Mouse (Mus musculus) intestine, embryonic 16.5 days (tissue): ENCODE data around the gene Lrrn2. TPM values are rescaled to one million over a fixed set of nuclear protein-coding genes. Genes with fewer than 3 reads are reported as not detected.

Source experiments
- ATAC-seq: fragments of 200-750 bp; cut with Nextera tagmentation; 2 replicates; pipeline ENCODE4 v1.8.0; 2017; ENCODE audit warnings: moderate TSS enrichment, moderate library complexity
- H3K27ac ChIP-seq: fragments of 300-500 bp; sonication (generic); 2 replicates; pipeline ENCODE4 v1.5.1; 2014; ENCODE audit warnings: mild to moderate bottlenecking, low read length
- H3K27me3 ChIP-seq: fragments of 300-500 bp; sonication (generic); replicated peaks from 2 replicates; pipeline ENCODE4 v1.6.1; 2014; ENCODE audit warnings: low read length, control low read depth, mixed read lengths; ENCODE audit not compliant: control insufficient read depth, insufficient read depth
- H3K36me3 ChIP-seq: fragments of 300-500 bp; sonication (generic); 2 replicates; pipeline ENCODE4 v1.6.1; 2014; ENCODE audit warnings: low read length, control low read depth; ENCODE audit not compliant: control insufficient read depth, insufficient read depth
- H3K4me1 ChIP-seq: fragments of 300-500 bp; sonication (generic); 2 replicates; pipeline ENCODE4 v1.6.1; 2014; ENCODE audit warnings: low read length, control low read depth, mixed read lengths; ENCODE audit not compliant: control insufficient read depth, insufficient read depth
- H3K4me2 ChIP-seq: fragments of 300-500 bp; sonication (generic); 2 replicates; pipeline ENCODE4 v1.6.1; 2014; ENCODE audit warnings: low read depth, low read length, control low read depth
- H3K4me3 ChIP-seq: fragments of 300-500 bp; sonication (generic); 2 replicates; pipeline ENCODE4 v1.5.1; 2014; ENCODE audit warnings: mild to moderate bottlenecking, low read length
- H3K9ac ChIP-seq: fragments of 300-500 bp; sonication (generic); 2 replicates; pipeline ENCODE4 v1.6.1; 2014; ENCODE audit warnings: low read depth, low read length
- H3K9me3 ChIP-seq: fragments of 300-500 bp; sonication (generic); 2 replicates; pipeline ENCODE4 v1.6.1; 2016; ENCODE audit warnings: low read length, control low read depth; ENCODE audit not compliant: control insufficient read depth
- WGBS: fragments of 180-500 bp; shearing (Covaris S2); extraction: QIAGEN DNeasy Blood & Tissue Kit; methylation state at CpG from one replicate; pipeline ENCODE4 v1.1.7; 2014; 5-methylcytosine and 5-hydroxymethylcytosine counted together
- polyA plus RNA-seq: library from polyadenylated mRNA; unstranded; fragments of >200 nt; fragmentation: Nextera tagmentation; extraction: Ambion mirVana; gene quantifications from 2 replicates; pipeline ENCODE4 v1.2.1, GENCODE M21; 2015

The Lrrn2 gene
- polyA plus RNA-seq, 1 experiment from 2014 or later: 3.4 TPM

GRCm38 (mm10) chr1:132899029-132899428, 19.0 kb downstream of the Lrrn2 start:
- no peaks in the 10 kb centered on the region for H3K9me3 ChIP-seq
- H3K4me1 ChIP-seq: no peaks in the 10 kb centered on the region
- H3K27me3 ChIP-seq: no peaks in the 10 kb centered on the region
- H3K9ac ChIP-seq: no peak overlapping the region
- no peak overlapping the region for H3K4me3 ChIP-seq
- H3K36me3 ChIP-seq: no peaks in the 10 kb centered on the region
- no peak overlapping the region for H3K4me2 ChIP-seq
- no peak for ATAC-seq
- WGBS: 88% methylated on average over 6 of the region's 6 CpGs
- no peak overlapping the region for H3K27ac ChIP-seq

DNA sequence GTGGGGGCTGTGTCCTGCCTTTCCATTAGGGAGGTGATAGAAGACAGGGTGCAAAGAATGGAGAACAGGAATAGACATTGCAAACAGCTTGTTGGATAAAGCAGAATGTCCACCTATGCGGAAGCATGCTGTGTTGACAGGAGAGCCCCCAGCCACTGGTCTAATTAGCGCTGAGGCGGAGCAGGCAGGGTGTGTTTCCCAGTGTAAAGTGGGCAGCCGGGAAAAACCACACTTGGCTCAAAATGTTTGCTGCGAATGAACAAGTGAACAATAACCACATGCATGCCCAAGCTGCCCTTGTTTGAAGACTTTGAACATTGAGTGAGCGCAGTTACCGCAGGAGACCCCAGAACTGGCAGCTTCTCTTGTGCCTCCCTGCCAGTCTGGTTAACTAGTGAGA, 19.6 kb downstream of the Lrrn2 start:
- no peaks in the 10 kb centered on the region for H3K9me3 ChIP-seq
- H3K4me3 ChIP-seq: no peak overlapping the region
- H3K36me3 ChIP-seq: no peaks in the 10 kb centered on the region
- no peak overlapping the region for H3K27ac ChIP-seq
- H3K27me3 ChIP-seq: no peaks in the 10 kb centered on the region
- 76% methylated on average over 7 of the region's 7 CpGs for WGBS
- ATAC-seq: no peak
- H3K9ac ChIP-seq: no peak overlapping the region
- no peaks in the 10 kb centered on the region for H3K4me1 ChIP-seq
- no peak overlapping the region for H3K4me2 ChIP-seq

- no peak overlapping the region for H3K4me2 ChIP-seq
- no peak overlapping the region for H3K27ac ChIP-seq
- H3K9ac ChIP-seq: no peak overlapping the region
- H3K4me1 ChIP-seq: no peaks in the 10 kb centered on the region
- ATAC-seq: no peak
- 82% methylated on average over 5 of the region's 5 CpGs for WGBS
- H3K9me3 ChIP-seq: no peaks in the 10 kb centered on the region
- no peak overlapping the region for H3K4me3 ChIP-seq
- H3K36me3 ChIP-seq: no peaks in the 10 kb centered on the region
- no peaks in the 10 kb centered on the region for H3K27me3 ChIP-seq
These were observed 20.9 kb downstream of the Lrrn2 start for GRCm38 (mm10) chr1:132900945-132901344.

GRCm38 (mm10) chr1:132903519-132903918, 23.4 kb downstream of the Lrrn2 start:
- 60% methylated on average over 4 of the region's 4 CpGs for WGBS
- H3K27me3 ChIP-seq: no peaks in the 10 kb centered on the region
- H3K36me3 ChIP-seq: no peaks in the 10 kb centered on the region
- H3K9ac ChIP-seq: no peak overlapping the region
- no peak overlapping the region for H3K4me2 ChIP-seq
- no peaks in the 10 kb centered on the region for H3K4me1 ChIP-seq
- H3K4me3 ChIP-seq: no peak overlapping the region
- no peak for ATAC-seq
- H3K27ac ChIP-seq: no peak overlapping the region
- H3K9me3 ChIP-seq: no peaks in the 10 kb centered on the region

- WGBS: 55% methylated on average over 4 of the region's 4 CpGs
- Histone ChIP-seq H3K4me1 (no peaks in the 10 kb centered on the region), H3K27me3 (no peaks in the 10 kb centered on the region), H3K9ac (no peak overlapping the region), H3K36me3 (no peaks in the 10 kb centered on the region), H3K4me3 (no peak overlapping the region), H3K4me2 (no peak overlapping the region), H3K9me3 (no peaks in the 10 kb centered on the region), H3K27ac (no peak overlapping the region)
- ATAC-seq: no peak
These were observed 29.0 kb downstream of the Lrrn2 start for GRCm38 (mm10) chr1:132909090-132909489.

GRCm38 (mm10) chr1:132909951-132910350, 29.9 kb downstream of the Lrrn2 start:
- no peaks in the 10 kb centered on the region for H3K4me1 ChIP-seq
- no peak overlapping the region for H3K4me3 ChIP-seq
- H3K27ac ChIP-seq: no peak overlapping the region
- H3K27me3 ChIP-seq: no peaks in the 10 kb centered on the region
- no peak overlapping the region for H3K4me2 ChIP-seq
- H3K9ac ChIP-seq: no peak overlapping the region
- H3K9me3 ChIP-seq: no peaks in the 10 kb centered on the region
- no peak for ATAC-seq
- WGBS: 87% methylated on average over 1 of the region's 1 CpGs
- no peaks in the 10 kb centered on the region for H3K36me3 ChIP-seq

DNA sequence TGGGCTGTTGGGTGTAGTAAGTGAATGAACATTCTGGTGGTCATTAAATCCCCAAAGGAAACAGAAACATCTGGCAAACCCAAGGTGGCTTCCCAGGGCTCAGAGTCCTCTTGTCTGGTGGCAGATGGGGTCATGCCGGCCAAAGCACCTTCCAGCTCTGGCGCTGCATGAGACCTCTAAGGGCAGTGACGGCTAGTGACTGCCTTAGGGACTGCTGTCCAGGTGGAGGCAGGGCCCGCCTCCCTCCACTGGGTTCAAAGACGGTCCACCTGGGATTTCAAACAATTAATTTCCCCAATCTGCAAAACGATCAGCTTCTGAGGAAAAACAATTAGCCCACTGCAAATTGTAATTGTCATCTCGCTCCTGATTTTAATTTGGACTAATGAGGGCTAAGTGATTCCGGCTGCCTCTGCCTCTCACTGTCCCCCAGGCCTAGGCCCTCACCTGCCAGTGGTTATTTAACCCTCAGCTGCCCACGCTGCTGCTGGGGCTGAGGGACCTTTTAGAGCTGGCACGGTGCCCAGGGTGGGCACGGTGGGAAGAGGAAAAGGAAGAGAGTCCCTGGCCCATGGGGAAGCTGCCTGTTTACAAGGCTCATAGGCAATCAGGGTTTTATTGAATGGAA, 30.5 kb downstream of the Lrrn2 start:
- H3K4me1 ChIP-seq: no peaks in the 10 kb centered on the region
- 65% methylated on average over 11 of the region's 11 CpGs for WGBS
- no peak for ATAC-seq

GRCm38 (mm10) chr1:132915849-132916493, 35.9 kb downstream of the Lrrn2 start:
- WGBS: 51% methylated on average over 6 of the region's 6 CpGs
- no peaks in the 10 kb centered on the region for H3K36me3 ChIP-seq
- no peaks in the 10 kb centered on the region for H3K9me3 ChIP-seq
- H3K27me3 ChIP-seq: no peaks in the 10 kb centered on the region
- H3K9ac ChIP-seq: no peak overlapping the region
- H3K27ac ChIP-seq: no peak overlapping the region
- no peak overlapping the region for H3K4me2 ChIP-seq
- ATAC-seq: no peak
- no peaks in the 10 kb centered on the region for H3K4me1 ChIP-seq
- H3K4me3 ChIP-seq: no peak overlapping the region

More for the DNA sequence above, 30.5 kb downstream of the Lrrn2 start:
- H3K4me2 ChIP-seq: no peak overlapping the region
- H3K27me3 ChIP-seq: no peaks in the 10 kb centered on the region
- H3K9me3 ChIP-seq: no peaks in the 10 kb centered on the region
- H3K36me3 ChIP-seq: no peaks in the 10 kb centered on the region
- H3K27ac ChIP-seq: no peak overlapping the region
- no peak overlapping the region for H3K9ac ChIP-seq
- H3K4me3 ChIP-seq: no peak overlapping the region

- no peaks in the 10 kb centered on the region for H3K4me1 ChIP-seq
- ATAC-seq: no peak
These were observed 37.5 kb downstream of the Lrrn2 start for GRCm38 (mm10) chr1:132917554-132917953.

More at GRCm38 (mm10) chr1:132917554-132917953, 37.5 kb downstream of the Lrrn2 start:
- H3K27me3 ChIP-seq: no peaks in the 10 kb centered on the region
- no peaks in the 10 kb centered on the region for H3K9me3 ChIP-seq
- H3K36me3 ChIP-seq: no peaks in the 10 kb centered on the region
- H3K4me2 ChIP-seq: no peak overlapping the region
- no peak overlapping the region for H3K9ac ChIP-seq
- H3K27ac ChIP-seq: no peak overlapping the region
- H3K4me3 ChIP-seq: no peak overlapping the region
- 19% methylated on average over 8 of the region's 8 CpGs for WGBS
